Mouse (Mus musculus) ES-Bruce4 (cell line): ENCODE measurements around the gene Rhof. TPM values are rescaled to one million over a fixed set of nuclear protein-coding genes. Genes with fewer than 3 reads are reported as not detected.

Experiments
- H3K27ac ChIP-seq: 2 replicates; pipeline ENCODE4 v1.5.1; 2012; ENCODE audit warnings: low read length, inconsistent platforms; ENCODE audit not compliant: insufficient read depth
- H3K27me3 ChIP-seq: 2 replicates; pipeline ENCODE4 v1.6.1; 2012; ENCODE audit warnings: mild to moderate bottlenecking, low read length, inconsistent platforms; ENCODE audit not compliant: control insufficient read depth, poor library complexity, insufficient read depth, severe bottlenecking
- H3K36me3 ChIP-seq: 2 replicates; pipeline ENCODE4 v1.6.1; 2012; ENCODE audit warnings: inconsistent platforms, mild to moderate bottlenecking, low read length, moderate library complexity; ENCODE audit not compliant: control insufficient read depth, poor library complexity, insufficient read depth, severe bottlenecking
- H3K4me1 ChIP-seq: one replicate; pipeline ENCODE4 v1.8.1; 2011; ENCODE audit warnings: low read length; ENCODE audit not compliant: control insufficient read depth, insufficient read depth
- H3K4me3 ChIP-seq: 2 replicates; pipeline ENCODE4 v1.5.1; 2011; ENCODE audit warnings: low read depth, mild to moderate bottlenecking, low read length
- H3K9ac ChIP-seq: 2 replicates; pipeline ENCODE4 v1.6.1; 2012; ENCODE audit warnings: low read depth, mild to moderate bottlenecking, inconsistent platforms; ENCODE audit not compliant: poor library complexity, severe bottlenecking
- H3K9me3 ChIP-seq: replicated peaks from 2 replicates; pipeline ENCODE4 v1.6.1; 2012; ENCODE audit warnings: mild to moderate bottlenecking, low read length, inconsistent platforms; ENCODE audit not compliant: control insufficient read depth, poor library complexity, insufficient read depth, severe bottlenecking
- CTCF ChIP-seq: IDR thresholded peaks from one replicate; pipeline ENCODE4 v1.8.1; 2011; ENCODE audit warnings: low read depth, low read length
- EP300 ChIP-seq: IDR thresholded peaks from 2 replicates; pipeline ENCODE4 v1.6.1; 2011; ENCODE audit warnings: low read depth, low read length; ENCODE audit not compliant: insufficient read depth
- POLR2A ChIP-seq: IDR thresholded peaks from one replicate; pipeline ENCODE4 v1.8.1; 2011; ENCODE audit warnings: low read length; ENCODE audit not compliant: insufficient read depth
- polyA plus RNA-seq: library from polyadenylated mRNA; stranded (reverse); fragments of >200 nt; gene quantifications from 2 replicates; pipeline ENCODE4 v1.2.4, GENCODE M21; 2011; ENCODE audit warnings: low read depth; ENCODE audit not compliant: missing spikeins, insufficient read depth, insufficient read length

Rhof gene
- polyA plus RNA-seq, 1 experiment: 1.6 TPM

DNA sequence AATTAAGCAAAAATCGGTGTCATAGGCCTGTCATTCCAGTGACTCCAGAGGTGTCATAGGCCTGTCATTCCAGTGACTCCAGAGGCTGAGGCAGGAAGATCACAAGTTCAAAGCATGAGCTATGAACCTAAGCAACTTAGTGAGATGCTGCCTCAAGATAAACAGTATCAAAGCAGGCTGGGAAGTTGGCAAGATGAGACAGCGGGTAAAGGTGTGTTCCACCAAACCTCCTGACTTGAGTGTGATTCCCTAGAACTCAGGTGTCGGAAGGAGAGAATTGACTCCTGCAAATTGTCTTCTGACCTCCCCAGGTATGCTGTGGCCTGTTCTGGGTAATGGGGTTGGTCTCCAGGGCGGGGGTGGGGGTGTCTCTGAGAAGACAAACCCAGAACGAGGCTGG lies 36.8 kb upstream of the Rhof start, which contains the start of gene Psmd9:
Psmd9 (plus strand) TSS at position 130 of the 400 bp plus-strand sequence.
- H3K4me3 ChIP-seq: no peak within 1 kb of the TSS
- TF ChIP-seq EP300: no peak
- no peak for TF ChIP-seq POLR2A
- TF ChIP-seq CTCF: no peak
- no peaks in the 10 kb centered on the region for H3K4me1 ChIP-seq
- no peak within 1 kb of the TSS for H3K27ac ChIP-seq
- H3K36me3 ChIP-seq: peaks cover 4% of the 10 kb centered on the region; the same call in 1 of the 2 replicates
- H3K27me3 ChIP-seq: no peaks in the 10 kb centered on the region
- no peaks in the 10 kb centered on the region for H3K9me3 ChIP-seq
- no peak within 1 kb of the TSS for H3K9ac ChIP-seq

DNA sequence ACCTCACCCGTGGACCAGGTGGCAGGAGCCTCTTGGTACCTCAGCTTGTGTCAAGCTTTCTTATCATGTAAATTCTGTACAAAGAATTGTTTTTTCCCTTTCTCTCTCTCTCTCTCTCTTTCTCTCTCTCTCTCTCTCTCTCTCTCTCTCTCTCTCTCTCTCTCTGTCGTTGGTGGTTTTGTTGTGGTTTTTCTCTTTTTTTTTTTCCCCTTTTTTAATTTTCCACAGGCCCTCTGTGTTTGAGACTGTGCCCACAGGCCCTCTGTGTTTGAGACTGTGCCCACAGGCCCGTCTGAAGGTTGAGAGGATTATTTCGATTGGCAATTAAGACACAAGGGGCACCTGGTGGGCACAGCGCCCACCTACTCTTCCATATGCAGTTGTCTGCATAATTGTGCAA lies 35.1 kb upstream of the Rhof start:
- Histone ChIP-seq H3K4me1 (no peaks in the 10 kb centered on the region), H3K4me3 (no peak overlapping the region), H3K36me3 (peaks cover 9% of the 10 kb centered on the region), H3K9me3 (no peaks in the 10 kb centered on the region), H3K9ac (no peak overlapping the region), H3K27ac (no peak overlapping the region), H3K27me3 (no peaks in the 10 kb centered on the region)
- no peak for TF ChIP-seq POLR2A
- no peak for TF ChIP-seq CTCF
- no peak for TF ChIP-seq EP300

DNA sequence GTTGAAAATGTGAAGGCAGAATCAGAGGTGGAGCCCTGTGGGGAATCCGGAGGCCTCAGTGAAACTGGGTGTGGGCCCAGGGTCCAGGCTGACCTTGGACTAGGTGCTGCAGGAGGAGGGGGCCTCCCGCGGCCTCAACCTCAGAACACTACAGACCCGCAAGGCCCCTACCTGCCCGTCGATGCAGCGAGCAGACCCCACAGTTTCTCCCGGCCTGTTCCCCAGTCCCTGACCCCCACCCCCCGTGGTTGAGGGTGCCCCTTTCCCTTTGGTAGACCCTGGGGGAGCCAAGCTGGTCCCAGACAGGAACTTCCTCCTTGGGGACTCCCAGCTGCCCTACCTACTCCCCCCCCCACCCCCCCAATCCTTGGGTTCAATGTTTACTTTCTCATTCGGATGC lies 33.9 kb upstream of the Rhof start:
- no peak overlapping the region for H3K9ac ChIP-seq
- no peaks in the 10 kb centered on the region for H3K27me3 ChIP-seq
- H3K36me3 ChIP-seq: peaks cover 9% of the 10 kb centered on the region
- H3K4me3 ChIP-seq: no peak overlapping the region
- H3K27ac ChIP-seq: no peak overlapping the region
- TF ChIP-seq POLR2A: no peak
- TF ChIP-seq EP300: no peak
- no peak for TF ChIP-seq CTCF
- no peaks in the 10 kb centered on the region for H3K4me1 ChIP-seq
- no peaks in the 10 kb centered on the region for H3K9me3 ChIP-seq

DNA sequence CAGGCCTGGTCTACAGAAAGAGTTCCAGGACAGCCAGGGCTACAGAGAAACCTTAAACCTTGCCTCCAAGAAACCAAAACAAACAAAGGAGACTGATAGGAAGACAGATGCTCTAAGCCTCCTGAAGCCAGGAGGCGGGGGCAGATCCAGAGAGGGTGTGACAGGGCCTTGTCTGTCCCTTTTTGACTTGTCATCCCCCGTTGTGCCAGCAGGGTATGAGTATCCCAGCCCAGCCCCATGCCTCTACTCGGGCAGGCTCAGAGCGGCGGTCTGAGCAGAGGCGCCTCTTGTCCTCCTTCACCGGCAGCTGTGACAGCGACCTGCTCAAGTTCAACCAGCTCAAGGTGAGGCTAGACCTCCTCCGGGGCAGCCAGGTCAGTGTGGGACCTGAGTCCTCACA lies 30.4 kb upstream of the Rhof start:
- peaks cover 14% of the 10 kb centered on the region for H3K36me3 ChIP-seq
- no peak overlapping the region for H3K27ac ChIP-seq
- no peaks in the 10 kb centered on the region for H3K27me3 ChIP-seq
- H3K4me3 ChIP-seq: no peak overlapping the region
- no peak overlapping the region for H3K9ac ChIP-seq
- no peaks in the 10 kb centered on the region for H3K9me3 ChIP-seq
- H3K4me1 ChIP-seq: peaks cover 4% of the 10 kb centered on the region
- no peak for TF ChIP-seq POLR2A
- TF ChIP-seq CTCF: no peak
- no peak for TF ChIP-seq EP300

DNA sequence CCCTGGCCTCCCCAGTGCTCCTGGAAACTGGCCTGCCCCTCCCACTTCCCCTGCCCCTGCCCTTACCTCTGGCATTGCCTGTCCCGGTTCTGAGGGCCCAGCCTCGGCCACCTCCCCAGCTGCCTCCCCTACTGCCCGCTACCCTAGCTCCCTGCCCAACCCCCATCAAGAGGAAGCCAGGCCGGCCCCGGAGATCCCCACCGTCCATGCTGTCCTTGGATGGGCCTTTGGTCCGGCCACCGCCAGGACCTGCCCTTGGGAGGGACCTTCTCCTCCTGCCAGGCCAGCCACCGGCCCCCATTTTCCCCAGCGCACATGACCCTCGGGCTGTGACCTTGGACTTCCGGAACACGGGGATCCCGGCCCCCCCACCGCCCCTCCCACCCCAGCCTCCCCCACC lies 27.8 kb upstream of the Rhof start:
- no peak for TF ChIP-seq CTCF
- no peak for TF ChIP-seq EP300
- TF ChIP-seq POLR2A: no peak
- Histone ChIP-seq H3K36me3 (peaks cover 10% of the 10 kb centered on the region), H3K4me1 (peaks cover 4% of the 10 kb centered on the region), H3K27me3 (no peaks in the 10 kb centered on the region), H3K9ac (no peak overlapping the region), H3K4me3 (no peak overlapping the region), H3K9me3 (no peaks in the 10 kb centered on the region), H3K27ac (no peak overlapping the region)

DNA sequence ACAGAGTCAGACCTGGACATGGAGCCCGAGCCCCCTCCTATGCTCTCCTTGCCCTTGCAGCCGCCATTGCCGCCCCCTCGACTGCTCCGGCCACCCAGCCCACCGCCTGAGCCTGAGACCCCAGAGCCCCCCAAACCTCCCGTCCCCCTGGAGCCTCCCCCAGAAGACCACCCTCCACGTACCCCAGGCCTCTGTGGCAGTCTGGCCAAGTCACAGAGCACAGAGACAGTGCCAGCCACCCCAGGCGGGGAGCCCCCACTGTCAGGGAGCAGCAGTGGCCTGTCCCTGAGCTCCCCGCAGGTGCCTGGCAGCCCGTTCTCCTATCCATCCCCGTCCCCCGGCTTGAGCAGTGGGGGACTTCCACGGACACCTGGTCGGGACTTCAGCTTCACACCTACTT lies 27.4 kb upstream of the Rhof start:
- Histone ChIP-seq H3K4me1 (peaks cover 4% of the 10 kb centered on the region), H3K27ac (no peak overlapping the region), H3K36me3 (peaks cover 10% of the 10 kb centered on the region), H3K27me3 (no peaks in the 10 kb centered on the region), H3K9me3 (no peaks in the 10 kb centered on the region), H3K9ac (no peak overlapping the region), H3K4me3 (no peak overlapping the region)
- no peak for TF ChIP-seq POLR2A
- TF ChIP-seq CTCF: no peak
- no peak for TF ChIP-seq EP300
